ENCODE assay signal across 30 mouse cellular contexts in the genomic region with DNA sequence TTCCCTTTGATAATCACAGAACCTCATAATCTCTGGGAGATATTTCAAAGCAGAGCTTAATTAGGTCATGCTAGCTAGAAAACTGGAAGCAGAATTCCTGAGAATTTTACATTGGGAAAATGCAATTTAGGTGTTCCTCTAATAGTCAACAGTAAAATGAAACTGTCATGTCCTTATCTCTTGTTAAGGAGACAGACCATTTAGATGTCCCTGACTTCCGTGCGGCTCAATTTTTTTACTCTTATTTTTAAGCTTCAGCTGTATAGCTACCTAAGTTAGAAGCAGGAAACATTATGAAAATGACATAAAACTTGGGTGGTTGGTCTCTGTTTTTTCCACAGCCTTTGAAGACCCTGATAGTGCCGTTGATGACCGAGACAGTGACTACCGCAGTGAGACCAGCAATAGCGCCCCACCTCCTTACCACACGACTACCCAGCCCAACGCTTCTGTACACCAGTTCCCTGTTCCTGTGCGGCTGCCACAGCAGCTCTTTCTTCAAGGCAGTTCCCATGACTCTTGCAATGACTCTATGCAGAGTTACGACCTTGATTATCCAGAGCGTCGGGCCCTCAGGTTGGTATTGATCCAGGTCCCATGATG.
"Had no signal": no experiment of that assay in that cellular context is flagged by ENCODE, and none has a peak within 500 bp of the region (broad histone marks: within the 10 kb centered on the region; RNA-seq: fewer than 3 reads in every experiment).

No protein-coding gene starts in this region.

- H3K4me3 ChIP-seq: heart, embryonic 12.5 days; heart, embryonic 13.5 days; heart, embryonic 15.5 days; hindbrain, embryonic 10.5 days; hindbrain, embryonic 12.5 days; hindbrain, embryonic 13.5 days; hindbrain, embryonic 15.5 days; intestine, embryonic 15.5 days; kidney, embryonic 15.5 days; layer of hippocampus, adult 2 months; left cerebral cortex, adult 2 months had no signal

- H3K4me1 ChIP-seq: heart, embryonic 12.5 days; heart, embryonic 13.5 days; heart, embryonic 15.5 days; hindbrain, embryonic 10.5 days; hindbrain, embryonic 12.5 days; hindbrain, embryonic 13.5 days; hindbrain, embryonic 15.5 days; intestine, embryonic 15.5 days; kidney, embryonic 15.5 days had no signal

- H3K27me3 ChIP-seq: heart, embryonic 12.5 days; heart, embryonic 13.5 days; heart, embryonic 15.5 days; hindbrain, embryonic 12.5 days; hindbrain, embryonic 13.5 days; hindbrain, embryonic 15.5 days; intestine, embryonic 15.5 days; kidney, embryonic 15.5 days had no signal

- H3K9me3 ChIP-seq: heart, embryonic 12.5 days; heart, embryonic 13.5 days; heart, embryonic 15.5 days; hindbrain, embryonic 10.5 days; hindbrain, embryonic 12.5 days; hindbrain, embryonic 13.5 days; hindbrain, embryonic 15.5 days; intestine, embryonic 15.5 days; kidney, embryonic 15.5 days had no signal

- DNase-seq: heart, postnatal 10 days; heart, postnatal 14 days; heart, postnatal 36 days; heart, postnatal 4 days; kidney, adult 11 months; kidney, adult 18-20 months; kidney, adult 2 months; kidney, adult 8-10 months; kidney, adult 9 months; kidney, postnatal 10 days; kidney, postnatal 14 days; kidney, postnatal 25 days; kidney, postnatal 36 days; kidney, postnatal 4 days; layer of hippocampus, adult 9-11 months; layer of hippocampus, postnatal 36 days had no signal

- H3K36me3 ChIP-seq: heart, embryonic 12.5 days; heart, embryonic 15.5 days; hindbrain, embryonic 12.5 days; intestine, embryonic 15.5 days; kidney, embryonic 15.5 days had no signal

- H3K9ac ChIP-seq: heart, embryonic 12.5 days; heart, embryonic 13.5 days; heart, embryonic 15.5 days; hindbrain, embryonic 12.5 days; hindbrain, embryonic 13.5 days; hindbrain, embryonic 14.5 days; hindbrain, embryonic 15.5 days; intestine, embryonic 15.5 days; kidney, embryonic 15.5 days had no signal

- H3K27ac ChIP-seq: heart, embryonic 13.5 days; heart, embryonic 15.5 days; hindbrain, embryonic 10.5 days; hindbrain, embryonic 12.5 days; hindbrain, embryonic 13.5 days; hindbrain, embryonic 14.5 days; hindbrain, embryonic 15.5 days; hindbrain, postnatal 0 days; intestine, embryonic 15.5 days; kidney, embryonic 15.5 days; kidney, postnatal 0 days; layer of hippocampus, adult 2 months; left cerebral cortex, adult 2 months had no signal
